Mouse (Mus musculus) sigmoid colon, adult 10 weeks (tissue): ENCODE data around the gene Tagap. TPM values are rescaled to one million over a fixed set of nuclear protein-coding genes. Genes with fewer than 3 reads are reported as not detected.

Experiments
- polyA plus RNA-seq: library from polyadenylated mRNA; stranded (reverse); fragments of 350-450 nt; fragmentation: Illumina TruSeq; extraction: RNeasy Lipid Tissue Mini Kit (QIAGEN cat#74804); gene quantifications from one replicate; pipeline ENCODE4 v1.2.3, GENCODE M21; 2014; ENCODE audit warnings: low read depth, low replicate concordance

Gene Tagap
- 3.8 TPM for polyA plus RNA-seq

GRCm38 (mm10) chr17:7925413-7926160, at the start of gene Tagap:
Gene Tagap, plus strand, starts transcription at chr17:7926000.

DNA sequence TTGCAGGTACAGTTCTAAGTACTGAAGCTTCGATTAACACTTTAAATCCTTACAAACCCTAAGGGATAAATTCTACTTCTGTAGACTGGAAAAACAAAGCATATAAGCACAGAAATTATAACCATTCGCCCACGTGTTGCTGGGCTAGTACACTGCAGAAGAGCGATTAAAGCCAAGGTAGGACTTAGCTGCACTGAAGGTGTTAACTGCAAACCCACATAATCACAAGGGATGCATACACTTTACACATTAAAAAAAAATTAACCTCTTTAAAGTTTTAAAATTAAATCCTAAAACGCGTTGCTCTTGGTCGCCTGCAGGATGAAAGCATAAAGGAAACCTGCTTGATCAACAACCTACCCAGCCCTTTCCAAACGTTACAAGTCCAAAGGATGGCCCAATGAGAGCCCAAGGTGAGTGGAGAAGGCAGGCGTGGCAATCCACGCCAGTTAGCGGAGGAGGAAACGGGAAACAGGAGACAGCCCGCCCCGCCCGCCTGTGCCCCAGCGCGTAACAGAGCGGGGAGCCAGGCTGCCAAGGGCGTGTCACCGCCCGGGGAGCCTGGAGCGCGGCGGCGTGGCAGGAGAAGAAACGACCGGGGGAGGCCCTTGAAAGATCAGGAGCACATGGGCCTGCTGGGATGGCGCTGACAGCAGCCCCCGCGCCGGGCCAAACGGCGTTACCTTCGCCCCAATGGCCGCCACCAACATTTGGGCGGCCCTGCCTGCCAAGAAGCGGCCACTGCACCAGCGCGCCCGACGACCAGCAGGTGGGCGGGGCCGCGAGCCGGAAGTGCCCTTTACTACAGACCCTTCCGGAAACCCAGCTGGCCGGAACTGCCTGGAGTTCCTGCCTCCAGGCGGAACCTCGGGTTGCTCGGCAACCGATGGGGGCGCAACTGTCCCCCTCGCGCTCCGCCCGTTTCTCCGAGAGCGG, 19.6 kb downstream of the Tagap start, which contains the start of gene Rsph3a:
Gene Rsph3a (plus strand): TSS at position 498 of the 936 bp plus-strand sequence.

Other genes starting within 250 kb of the Tagap start
- 6.3 TPM for gene Fndc1, start 98.7 kb upstream of the Tagap start, polyA plus RNA-seq
- gene Rsph3a, start 19.6 kb downstream of the Tagap start, polyA plus RNA-seq = 46.1 TPM
- 0.19 TPM for gene Gm49673, start 221.8 kb downstream of the Tagap start, polyA plus RNA-seq
- gene Rnaset2a, start 222.1 kb downstream of the Tagap start, polyA plus RNA-seq = 22.4 TPM
- 28.8 TPM for gene Fgfr1op, start 239.5 kb downstream of the Tagap start, polyA plus RNA-seq